Mouse (Mus musculus): ENCODE results near the gene Tnfrsf19.

DNA sequence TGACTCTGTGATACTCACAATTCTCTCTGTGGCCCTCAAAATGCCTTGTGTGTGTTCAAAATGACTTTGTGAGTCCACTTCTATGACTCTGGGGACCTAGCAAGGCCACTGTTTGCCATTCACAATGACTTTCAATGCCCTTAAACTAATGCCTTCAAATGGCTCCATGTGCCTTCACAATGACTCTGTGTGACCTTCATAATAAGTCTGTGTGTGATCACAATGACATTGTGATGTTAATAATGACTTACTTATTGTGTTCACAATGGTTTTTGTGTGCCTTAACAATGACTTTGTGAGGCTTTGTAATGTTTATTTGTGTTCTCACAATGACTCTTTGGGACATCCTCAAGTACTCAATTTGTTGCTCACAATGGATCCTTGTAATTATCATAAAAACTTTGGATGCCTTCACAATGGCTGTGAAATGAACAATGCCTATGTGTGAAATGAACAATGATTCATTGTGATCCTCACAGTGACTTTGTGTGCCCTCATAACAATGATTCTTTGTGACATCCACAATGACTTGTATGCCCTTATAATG is 88.6 kb downstream of the Tnfrsf19 start:
- TF ChIP-seq CTCF (IDR thresholded peaks at IDR 0.05; ENCODE audit: extremely low read depth, insufficient read length, insufficient replicate concordance, low read depth, low read length) (no peak), POLR2A (IDR thresholded peaks at IDR 0.05; ENCODE audit: low read depth, low read length) (no peak)

Data from small intestine, adult 2 months (tissue).